Mouse (Mus musculus): ENCODE measurements at regions not wholly inside any gene's neighbourhood (a gene's known extent, or its start where the extent isn't known, plus 50 kb on each side); places are given as distances from the start of the nearest gene placed in this dataset.

- no peak for DNase-seq (ENCODE audit: low spot score in 2 of 2)
These were observed 76.3 kb upstream of the Egln3 start for GRCm38 (mm10) chr12:54280001-54280400.

- DNase-seq (ENCODE audit: low spot score in 2 of 2): no peak
These were observed 73.4 kb upstream of the Egln3 start for GRCm38 (mm10) chr12:54276978-54277537.

GRCm38 (mm10) chr12:54273506-54273905 is 69.8 kb upstream of the Egln3 start:
- no peak for DNase-seq (ENCODE audit: low spot score in 2 of 2)

DNA sequence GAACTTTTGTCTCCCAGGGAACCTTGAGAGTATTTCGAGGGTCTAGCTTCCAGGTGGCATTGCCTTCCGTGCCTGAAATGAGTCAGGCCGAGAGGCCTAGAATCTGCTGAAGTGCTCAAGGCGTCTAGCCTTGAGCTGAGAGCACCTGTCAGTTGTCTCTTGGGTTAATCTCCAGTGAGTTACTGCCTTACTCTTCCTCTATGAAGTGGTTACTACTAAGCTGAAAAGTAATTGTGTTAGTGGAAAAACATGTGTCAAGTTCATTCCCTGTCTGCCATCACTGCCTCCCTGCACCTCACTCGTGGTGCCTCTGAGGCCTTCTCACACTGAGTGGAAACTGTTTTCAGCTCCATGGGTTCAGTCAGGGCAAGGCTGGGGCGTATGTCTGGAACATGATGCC is 69.0 kb upstream of the Egln3 start:
- DNase-seq (ENCODE audit: low spot score in 2 of 2): no peak

GRCm38 (mm10) chr12:54272226-54272625 is 68.6 kb upstream of the Egln3 start:
- DNase-seq (ENCODE audit: low spot score in 2 of 2): no peak

DNA sequence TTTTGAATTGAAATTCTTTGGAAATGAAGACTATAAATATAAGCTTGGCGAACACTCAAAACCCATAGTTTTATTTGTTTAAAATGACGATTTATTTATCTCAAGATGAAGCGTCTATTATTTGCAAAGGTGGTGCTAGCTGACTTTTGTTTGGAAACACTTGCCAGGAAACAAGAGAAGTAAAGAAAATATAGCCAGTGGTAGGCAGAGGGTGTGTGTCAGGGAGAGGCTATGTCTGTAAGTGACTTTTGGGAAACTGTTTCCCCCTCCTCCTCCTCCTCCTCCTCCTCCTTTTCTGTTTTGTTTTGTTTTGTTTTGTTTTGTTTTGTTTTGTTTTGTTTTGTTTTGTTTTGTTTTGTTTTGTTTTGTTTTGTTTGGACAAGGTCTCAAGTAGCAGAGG is 62.2 kb upstream of the Egln3 start:
- DNase-seq (ENCODE audit: low spot score in 2 of 2): no peak

GRCm38 (mm10) chr12:54264893-54265835 is 61.5 kb upstream of the Egln3 start:
- peak; percentile 9 to 48 for DNase-seq (ENCODE audit: low spot score in 2 of 2)

GRCm38 (mm10) chr12:54264418-54264733 is 60.7 kb upstream of the Egln3 start:
- DNase-seq (ENCODE audit: low spot score in 2 of 2): no peak

DNA sequence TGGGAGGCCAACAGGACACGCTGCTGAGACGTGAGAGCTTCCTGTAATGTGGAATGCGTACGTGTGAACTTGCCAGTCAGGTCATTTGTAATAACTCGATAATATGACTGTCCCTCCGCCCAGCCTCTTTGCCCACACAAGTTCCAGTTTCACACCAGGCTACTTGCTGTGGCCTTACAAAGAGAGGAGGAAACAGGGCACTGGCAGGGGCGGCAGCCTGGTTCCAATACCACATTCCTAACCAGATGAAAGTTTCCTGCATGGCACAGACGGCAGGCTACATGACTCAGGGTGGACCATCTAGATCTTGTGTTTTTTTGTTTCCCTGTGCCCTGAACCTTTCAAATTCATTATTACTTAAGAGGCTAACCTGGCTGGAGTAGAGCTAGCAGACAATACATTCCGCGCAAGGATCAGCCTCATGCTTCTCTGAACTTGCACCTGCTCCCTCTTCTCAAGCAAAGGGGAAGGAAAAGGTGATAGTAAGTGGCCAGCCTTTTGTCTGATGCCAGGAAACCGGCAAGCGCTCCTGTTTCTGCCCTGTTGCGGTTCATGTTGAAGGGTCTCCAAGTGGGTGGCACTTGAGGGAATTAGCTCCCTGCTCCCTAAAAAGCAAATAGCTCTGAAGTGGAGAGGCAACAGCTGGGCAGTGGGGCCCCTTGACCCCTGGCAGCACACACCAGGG is 60.2 kb upstream of the Egln3 start:
- DNase-seq (ENCODE audit: low spot score in 2 of 2): no peak

DNA sequence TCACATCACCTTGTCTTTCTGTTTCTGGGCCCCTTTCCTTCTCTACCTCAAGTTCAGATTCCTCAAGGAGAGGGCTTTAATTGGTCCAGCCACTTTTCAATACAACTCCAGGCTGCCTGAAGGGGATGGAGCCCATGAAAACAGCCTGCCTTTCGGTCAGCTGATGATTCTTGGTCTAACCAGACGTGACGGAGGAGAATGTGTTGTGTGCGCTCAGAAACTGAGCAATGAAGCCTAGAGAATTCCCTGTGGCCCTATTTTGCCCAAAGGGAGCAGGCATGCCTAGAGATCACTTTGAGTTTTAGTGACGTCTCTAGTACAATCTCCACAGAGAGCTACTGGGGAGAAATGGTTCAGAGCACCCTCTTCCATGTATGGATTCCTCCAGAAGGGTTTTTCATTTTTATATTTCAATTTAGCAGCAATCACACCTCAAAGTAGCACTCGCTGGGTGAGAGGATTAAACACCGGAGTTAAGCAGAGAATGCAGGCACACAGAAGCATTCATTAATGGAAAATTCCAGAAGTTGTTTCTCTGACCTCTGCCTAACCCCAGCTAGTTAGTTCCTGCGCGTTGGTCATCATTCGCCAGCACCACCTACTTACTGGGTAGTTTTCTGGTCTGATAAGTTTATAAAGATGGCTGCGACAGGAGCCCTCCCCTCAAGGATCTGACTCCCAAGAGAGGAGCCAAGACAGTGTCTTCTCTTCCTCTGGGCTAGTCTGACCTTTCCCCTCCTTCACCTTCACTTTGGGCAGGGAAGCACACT is 58.8 kb upstream of the Egln3 start:
- DNase-seq (ENCODE audit: low spot score in 2 of 2): no peak

DNA sequence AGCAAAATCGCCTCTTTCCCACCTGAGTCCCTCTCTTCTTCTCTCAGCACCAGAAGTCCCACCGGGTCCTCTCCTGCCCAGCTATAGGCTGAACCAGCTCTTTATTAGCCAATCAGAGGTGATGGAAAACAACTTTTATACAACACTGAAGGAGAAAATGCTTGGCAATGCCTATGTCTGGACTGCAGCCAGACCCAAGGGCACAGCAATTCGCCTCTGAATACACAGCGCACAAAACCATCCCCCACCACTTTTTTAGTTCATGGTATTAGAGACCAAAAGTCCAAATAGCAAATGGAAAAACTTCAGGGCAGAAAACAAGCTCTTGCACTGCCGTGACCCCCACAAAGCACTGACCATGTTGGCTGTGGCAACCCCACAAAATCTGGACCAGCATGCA is 57.8 kb upstream of the Egln3 start:
- no peak for DNase-seq (ENCODE audit: low spot score in 2 of 2)

GRCm38 (mm10) chr12:54260502-54260901 is 56.8 kb upstream of the Egln3 start:
- DNase-seq (ENCODE audit: low spot score in 2 of 2): no peak

- no peak for DNase-seq (ENCODE audit: low spot score in 2 of 2)
These were observed 54.2 kb upstream of the Egln3 start for GRCm38 (mm10) chr12:54257776-54258433.

- no peak for DNase-seq (ENCODE audit: low spot score in 2 of 2)
These were observed 53.0 kb upstream of the Egln3 start for GRCm38 (mm10) chr12:54256506-54257128.
